Mouse (Mus musculus): ENCODE measurements at regions not wholly inside any gene's neighbourhood (a gene's known extent, or its start where the extent isn't known, plus 50 kb on each side); places are given as distances from the start of the nearest gene placed in this dataset.

- H3K9ac ChIP-seq (ENCODE audit: insufficient read depth, low read depth, low read length, poor library complexity, severe bottlenecking): no peak overlapping the region
- H3K27ac ChIP-seq (ENCODE audit: insufficient read depth, low read depth, low read length, poor library complexity, severe bottlenecking): no peak overlapping the region
- H3K36me3 ChIP-seq (ENCODE audit: control insufficient read depth, insufficient read depth, low read length, poor library complexity, severe bottlenecking): no peaks in the 10 kb centered on the region
- H3K9me3 ChIP-seq (ENCODE audit: control insufficient read depth, insufficient read depth, low read depth, low read length): no peaks in the 10 kb centered on the region
- in situ Hi-C loops (cut with MboI; ENCODE audit: low sequenced_read_pairs in 2 of 2, unreplicated experiment in 2 of 2): no loop called here
- no peak for DNase-seq (ENCODE audit: low read depth, low spot score)
- no peak for TF ChIP-seq ZNF384 (IDR thresholded peaks at IDR 0.05; ENCODE audit: low read depth, low read length)
- TF ChIP-seq MAFK (IDR thresholded peaks at IDR 0.05; ENCODE audit: insufficient read depth, low read depth, low read length): no peak
- no peak for TF ChIP-seq HCFC1 (IDR thresholded peaks at IDR 0.05; ENCODE audit: borderline replicate concordance, insufficient read depth, low read length)
- TF ChIP-seq ZC3H11A (IDR thresholded peaks at IDR 0.05; ENCODE audit: borderline replicate concordance, low read depth, low read length): no peak
- TF ChIP-seq CHD2 (IDR thresholded peaks at IDR 0.05; ENCODE audit: low read depth, low read length): no peak
- H3K4me1 ChIP-seq (ENCODE audit: control insufficient read depth in 2 of 2, insufficient read depth in 2 of 2, low read length in 2 of 2, poor library complexity in 1 of 2): no peaks in the 10 kb centered on the region
- no peak overlapping the region for H3K4me3 ChIP-seq (ENCODE audit: insufficient read depth in 1 of 2, low read depth in 1 of 2, low read length in 2 of 2, poor library complexity in 1 of 2, severe bottlenecking in 1 of 2)
Measured at GRCm38 (mm10) chr2:78004426-78004825, 58.3 kb upstream of the Cwc22 start.
